Mouse (Mus musculus): ENCODE measurements around the gene Dusp8.
A peak's percentile ranks its signal among the peaks of the same experiment; 100 is the strongest.

Dusp8 gene

GRCm38 (mm10) chr7:142045344-142045743 is 50.3 kb downstream of the Dusp8 start:
- Histone ChIP-seq H3K36me3 (ENCODE audit: control insufficient read depth, insufficient read depth, low read length, poor library complexity, severe bottlenecking) (no peaks in the 10 kb centered on the region; the same call in none of the 2 replicates), H3K27me3 (ENCODE audit: control insufficient read depth, insufficient read depth, low read length, poor library complexity, severe bottlenecking) (no peaks in the 10 kb centered on the region)
- no peak for DNase-seq (ENCODE audit: low read depth, low spot score)

DNA sequence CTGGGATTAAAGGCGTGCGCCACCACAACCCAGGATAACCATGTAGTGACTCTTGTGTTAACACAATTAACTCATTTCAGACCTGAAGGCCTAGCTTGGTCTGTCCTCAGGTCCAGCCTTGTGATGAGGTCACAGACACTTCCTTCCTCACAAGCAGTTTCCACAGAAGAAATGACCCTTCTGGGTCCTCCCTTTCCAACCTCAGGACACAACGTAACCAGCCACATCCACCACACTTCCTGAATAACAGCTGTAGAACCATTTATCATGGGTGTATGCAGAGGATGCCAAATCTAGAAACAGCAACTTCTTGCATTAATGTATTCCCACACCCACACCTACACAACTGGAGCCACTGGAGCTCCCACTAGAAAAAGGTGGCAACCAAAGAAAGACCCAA is 54.9 kb downstream of the Dusp8 start:
- no peaks in the 10 kb centered on the region for H3K27me3 ChIP-seq (ENCODE audit: control insufficient read depth, insufficient read depth, low read length, poor library complexity, severe bottlenecking)
- no peaks in the 10 kb centered on the region for H3K36me3 ChIP-seq (ENCODE audit: control insufficient read depth, insufficient read depth, low read length, poor library complexity, severe bottlenecking)
- no peak for DNase-seq (ENCODE audit: low read depth, low spot score)

DNA sequence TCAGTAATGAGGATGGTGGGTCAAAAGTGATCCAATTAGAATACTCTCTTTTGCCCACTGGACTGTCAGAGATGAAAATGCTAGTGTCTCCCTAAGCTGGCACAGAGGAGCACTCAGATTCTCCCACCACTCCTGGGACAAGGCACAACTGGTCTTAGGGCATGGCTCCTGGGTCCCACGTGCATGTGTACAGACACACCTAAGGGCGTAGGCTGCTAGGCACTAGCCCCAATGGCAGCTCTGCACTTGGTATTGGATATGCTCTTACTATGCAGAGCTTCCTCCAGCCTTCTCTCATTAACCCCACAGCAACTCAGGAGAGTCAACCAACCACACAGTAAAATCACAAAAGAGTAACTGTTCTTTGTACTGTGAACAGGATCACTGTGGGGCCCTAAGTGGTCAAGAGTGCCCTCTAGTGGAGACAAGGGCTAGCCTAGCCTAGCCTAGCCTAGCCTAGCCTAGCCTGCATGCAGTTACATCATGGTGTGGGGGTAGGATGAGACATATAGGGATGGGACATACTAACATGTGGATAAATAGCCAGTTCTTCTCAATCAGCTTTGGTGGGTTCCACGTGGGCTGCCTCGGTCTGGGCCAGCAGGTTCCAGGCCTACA is 58.0 kb downstream of the Dusp8 start:
- no peaks in the 10 kb centered on the region for H3K27me3 ChIP-seq (ENCODE audit: control insufficient read depth, insufficient read depth, low read length, poor library complexity, severe bottlenecking)
- DNase-seq (ENCODE audit: low read depth, low spot score): peak; percentile 71
- H3K36me3 ChIP-seq (ENCODE audit: control insufficient read depth, insufficient read depth, low read length, poor library complexity, severe bottlenecking): no peaks in the 10 kb centered on the region

DNA sequence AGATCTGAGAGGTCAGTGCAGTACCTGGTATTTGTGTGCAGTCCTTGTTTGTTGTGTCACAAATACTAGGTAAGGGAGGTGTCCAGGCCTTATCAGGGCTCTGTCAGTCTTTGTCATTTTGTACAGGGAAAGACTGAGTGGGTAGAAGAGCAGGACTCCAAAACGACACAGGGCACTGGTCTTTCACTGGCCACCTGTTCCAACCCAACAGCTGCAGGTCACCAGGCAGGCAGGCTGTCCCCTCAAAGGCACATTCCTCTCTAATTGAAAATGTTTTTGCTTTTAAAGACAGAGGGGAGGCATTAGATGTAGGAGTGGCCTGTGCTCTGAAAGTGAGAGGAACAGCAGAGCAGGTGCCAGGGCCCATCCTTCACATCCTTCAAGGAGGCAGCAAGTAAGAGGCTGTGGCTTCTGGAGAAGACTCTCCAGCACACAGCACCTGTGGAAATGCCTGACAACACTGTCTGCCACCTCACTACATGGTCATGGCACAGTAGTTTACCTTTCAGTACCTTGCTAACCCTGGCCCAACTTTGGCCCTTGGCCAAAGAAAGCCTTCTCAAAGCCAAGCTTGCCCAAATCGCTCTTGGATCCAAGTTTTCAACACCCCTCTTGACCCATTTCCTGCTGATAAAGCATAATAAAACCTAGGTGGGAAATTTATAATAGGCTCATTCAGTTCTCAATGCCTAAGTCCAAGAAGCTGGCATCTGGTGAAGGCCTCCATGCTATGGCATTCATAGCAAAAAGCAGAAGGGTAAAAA is 60.4 kb downstream of the Dusp8 start:
- no peaks in the 10 kb centered on the region for H3K27me3 ChIP-seq (ENCODE audit: control insufficient read depth, insufficient read depth, low read length, poor library complexity, severe bottlenecking)
- H3K36me3 ChIP-seq (ENCODE audit: control insufficient read depth, insufficient read depth, low read length, poor library complexity, severe bottlenecking): no peaks in the 10 kb centered on the region
- no peak for DNase-seq (ENCODE audit: low read depth, low spot score)

- DNase-seq (ENCODE audit: low read depth, low spot score): no peak
- H3K36me3 ChIP-seq (ENCODE audit: control insufficient read depth, insufficient read depth, low read length, poor library complexity, severe bottlenecking): no peaks in the 10 kb centered on the region
- no peaks in the 10 kb centered on the region for H3K27me3 ChIP-seq (ENCODE audit: control insufficient read depth, insufficient read depth, low read length, poor library complexity, severe bottlenecking)
These were observed 61.4 kb downstream of the Dusp8 start for GRCm38 (mm10) chr7:142034198-142034597.

GRCm38 (mm10) chr7:142030073-142030472 is 65.6 kb downstream of the Dusp8 start:
- no peaks in the 10 kb centered on the region for H3K36me3 ChIP-seq (ENCODE audit: control insufficient read depth, insufficient read depth, low read length, poor library complexity, severe bottlenecking)
- DNase-seq (ENCODE audit: low read depth, low spot score): no peak

More at GRCm38 (mm10) chr7:142030073-142030472, 65.6 kb downstream of the Dusp8 start:
- no peaks in the 10 kb centered on the region for H3K27me3 ChIP-seq (ENCODE audit: control insufficient read depth, insufficient read depth, low read length, poor library complexity, severe bottlenecking)
